20 mouse cellular contexts compared by ENCODE assay signal in the genomic region with DNA sequence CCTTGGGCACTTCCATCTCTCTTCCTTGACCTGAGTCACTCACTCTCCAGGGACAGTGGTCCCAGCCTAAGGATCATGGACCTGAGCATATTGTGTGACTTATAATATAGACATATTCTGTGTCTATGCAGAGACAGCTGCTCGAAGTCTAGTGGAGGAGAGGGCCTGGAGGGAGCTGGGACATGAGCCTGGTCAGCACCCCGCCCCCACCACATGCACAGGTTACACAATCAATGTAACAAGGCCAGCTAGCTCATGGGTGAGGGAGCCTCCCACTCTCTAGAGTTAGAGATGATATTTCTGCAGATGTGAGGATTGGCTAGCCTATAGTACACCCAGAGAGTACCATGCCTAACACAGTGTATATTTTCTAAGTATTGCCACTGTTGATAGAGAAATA. TPM values are rescaled to one million over a fixed set of nuclear protein-coding genes. Genes with fewer than 3 reads are reported as not detected.
DNase-seq lines count a peak whose midpoint lies in the region; ATAC-seq and TF ChIP-seq lines count a peak whose summit lies in the region.
"Had no signal": no experiment of that assay in that cellular context is flagged by ENCODE, and none has a peak within 500 bp of the region (broad histone marks: within the 10 kb centered on the region; RNA-seq: fewer than 3 reads in every experiment).

No protein-coding gene starts in this region.

- no peaks in the 10 kb centered on the region for H3K4me1 ChIP-seq in liver, postnatal 0 days (ENCODE audit: insufficient read depth)
- H3K4me1 ChIP-seq: embryonic facial prominence, embryonic 13.5 days; forebrain, embryonic 12.5 days; heart, embryonic 13.5 days; hindbrain, embryonic 12.5 days had no signal

- peak; percentile 62 for DNase-seq in adrenal gland, postnatal 14 days
- no peak for DNase-seq in adrenal gland, adult 18-20 months (ENCODE audit: low spot score in 2 of 2)
- peak; percentile 28 for DNase-seq in liver, postnatal 0 days
- no peak for DNase-seq in liver
- peak; percentile 40 for DNase-seq in adrenal gland, postnatal 25 days
- no peak for DNase-seq in cerebellum, postnatal 14 days
- DNase-seq: cerebellum, adult 11 months; cerebellum, adult 8-10 months; cerebellum, postnatal 36 days; gastrocnemius, postnatal 14 days; heart, postnatal 4 days had no signal

- no peak for TF ChIP-seq CTCF in liver, postnatal 0 days (IDR thresholded peaks at IDR 0.05; ENCODE audit: low read depth)

- H3K9ac ChIP-seq in liver, postnatal 0 days (replicated peaks), result no peak overlapping the region
- H3K9ac ChIP-seq: embryonic facial prominence, embryonic 13.5 days; forebrain, embryonic 12.5 days; heart, embryonic 13.5 days; hindbrain, embryonic 12.5 days had no signal

- no peak overlapping the region for H3K27ac ChIP-seq in liver, postnatal 0 days (ENCODE audit: low read depth)
- H3K27ac ChIP-seq: embryonic facial prominence, embryonic 13.5 days; forebrain, embryonic 12.5 days; heart, embryonic 13.5 days; hindbrain, embryonic 12.5 days had no signal

- TF ChIP-seq EP300 in liver, postnatal 0 days (IDR thresholded peaks at IDR 0.05; ENCODE audit: low read depth), result no peak

- no peak overlapping the region for H3K4me3 ChIP-seq in liver, postnatal 0 days (ENCODE audit: low read depth, low read length)
- H3K4me3 ChIP-seq: embryonic facial prominence, embryonic 13.5 days; forebrain, embryonic 12.5 days; heart, embryonic 13.5 days; hindbrain, embryonic 12.5 days had no signal

- no peak overlapping the region for H3K4me2 ChIP-seq in liver, postnatal 0 days (ENCODE audit: low read depth, low read length)
- H3K4me2 ChIP-seq: embryonic facial prominence, embryonic 13.5 days; forebrain, embryonic 12.5 days; heart, embryonic 13.5 days; hindbrain, embryonic 12.5 days had no signal

- H3K36me3 ChIP-seq in liver, postnatal 0 days (replicated peaks; ENCODE audit: insufficient read depth, low read length), result no peaks in the 10 kb centered on the region
- H3K36me3 ChIP-seq: embryonic facial prominence, embryonic 13.5 days; forebrain, embryonic 12.5 days; heart, embryonic 13.5 days; hindbrain, embryonic 12.5 days had no signal

- H3K27me3 ChIP-seq in liver, postnatal 0 days (ENCODE audit: insufficient read depth, low read length), result no peaks in the 10 kb centered on the region
- H3K27me3 ChIP-seq: CH12.LX; hindbrain, embryonic 12.5 days had no signal

- peak; percentile 62; the same call in 1 of the 2 replicates for ATAC-seq in liver, postnatal 0 days
- ATAC-seq: forebrain, embryonic 16.5 days; hindbrain, embryonic 16.5 days; inflammation-experienced regulatory T-cells, adult 6 months; intestine, postnatal 0 days had no signal

- 56% methylated on average over 2 of the region's 2 CpGs for WGBS in liver, postnatal 0 days (ENCODE audit: insufficient replicate concordance)

- H3K9me3 ChIP-seq in liver, postnatal 0 days (ENCODE audit: low read length), result no peaks in the 10 kb centered on the region
- H3K9me3 ChIP-seq: embryonic facial prominence, embryonic 13.5 days; forebrain, embryonic 12.5 days; heart, embryonic 13.5 days; hindbrain, embryonic 12.5 days had no signal

RNA-seq across cellular contexts. Expression of gene Nlrc5, which starts 36.6 kb away (rescaled TPM):
- 2.0 and 9.7 TPM in 2 replicates for total RNA-seq in adrenal gland, postnatal 14 days (2021)
- 10 to 100 TPM in 1 of 2 experiments, 1 to 10 TPM in 1; 7.1 to 23.7 TPM for total RNA-seq in adrenal gland, adult 18-20 months (2021)
- polyA plus RNA-seq in liver, postnatal 0 days (2015; fragmentation: Nextera tagmentation; extraction: Ambion mirVana), result 0.82 and 1.3 TPM in 2 replicates
- 2.9 and 3.8 TPM in 2 replicates for total RNA-seq in adrenal gland, postnatal 25 days (2021)

Comparison
In these comparisons a context has a peak if more than half of its experiments do, and no peak if none do; other contexts are left out.
1. DNase-seq: peak in adrenal gland, postnatal 14 days (single experiment), liver, postnatal 0 days (single experiment) and adrenal gland, postnatal 25 days (single experiment); none in adrenal gland, adult 18-20 months (0 of 2), liver (single experiment) and cerebellum, postnatal 14 days (0 of 2).